Mouse (Mus musculus): ENCODE data around the gene Tnfaip3.

Gene Tnfaip3

DNA sequence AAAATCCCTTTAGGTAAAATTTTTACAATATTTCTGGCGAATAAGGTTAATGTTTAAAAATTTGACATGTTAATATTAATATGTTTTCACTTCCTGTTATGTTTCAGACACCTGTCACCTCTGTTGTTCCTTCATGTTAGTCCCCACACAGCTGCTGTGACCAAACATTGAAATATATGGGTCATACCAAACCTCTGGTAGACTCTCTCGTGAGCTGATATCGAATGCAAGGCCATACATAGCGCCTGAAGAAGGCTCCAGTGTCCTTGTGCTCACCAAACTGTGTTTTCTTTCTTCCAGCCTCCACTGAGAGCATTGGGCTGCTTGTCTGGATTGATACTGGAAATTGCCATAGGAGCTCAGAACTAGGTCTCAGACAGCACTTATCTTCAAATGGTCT is 24.4 kb downstream of the Tnfaip3 start:
- ChIA-PET CTCF (interaction anchor here in 2 of 4 experiments (0.5 to 0.6 kb wide), 2 partner anchors 23 to 248 kb away, joined by 3 to 9 read pairs; no protein-coding TSS in a partner anchor), POLR2A (no interaction called here)

- CTCF ChIA-PET = no interaction called here
Measured at GRCm38 (mm10) chr10:18987907-18988199, 27.6 kb downstream of the Tnfaip3 start.

GRCm38 (mm10) chr10:18987046-18987906 is 28.2 kb downstream of the Tnfaip3 start:
- POLR2A ChIA-PET = no interaction called here
- CTCF ChIA-PET = no interaction called here

More at GRCm38 (mm10) chr10:18987907-18988199, 27.6 kb downstream of the Tnfaip3 start:
- POLR2A ChIA-PET = no interaction called here

DNA sequence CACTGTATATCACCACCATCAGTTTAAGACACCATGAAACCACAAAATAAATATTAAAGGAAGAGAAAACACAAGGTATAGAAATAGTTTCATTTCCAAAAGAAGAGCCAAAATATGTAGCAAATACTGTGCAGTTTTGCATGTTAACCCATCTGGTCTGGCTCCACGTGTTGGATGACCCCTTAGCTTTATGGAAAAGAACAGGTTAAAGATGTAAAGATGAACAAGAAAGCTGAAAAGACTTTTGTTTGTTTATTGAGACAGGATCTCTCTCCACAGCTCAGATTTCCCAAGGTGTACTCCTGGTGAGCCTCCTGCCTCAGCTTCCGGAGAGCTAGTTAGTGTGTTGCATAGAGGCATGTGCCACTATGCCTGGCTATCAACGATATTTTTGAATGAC is 29.9 kb downstream of the Tnfaip3 start:
- POLR2A ChIA-PET = no interaction called here
- CTCF ChIA-PET = no interaction called here

DNA sequence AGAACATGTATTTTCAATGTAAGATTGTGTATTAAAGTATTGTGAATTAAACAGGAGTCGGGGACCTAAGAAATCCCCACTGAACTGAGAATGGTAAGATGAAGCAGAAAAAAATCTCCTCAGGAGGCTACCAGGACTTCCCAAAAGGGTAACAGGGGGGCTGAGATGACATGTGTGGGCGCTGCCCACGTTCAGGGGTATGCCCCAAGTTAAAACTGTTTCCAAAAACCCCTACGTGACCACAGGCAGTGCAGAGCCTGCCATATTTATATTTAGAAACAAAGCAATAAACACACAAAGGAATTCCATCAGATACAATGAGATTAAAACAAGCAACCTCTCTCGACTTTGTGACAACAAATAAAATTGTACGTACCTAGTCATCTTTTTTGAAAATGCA is 31.9 kb downstream of the Tnfaip3 start:
- ChIA-PET POLR2A (no interaction called here), CTCF (no interaction called here)

GRCm38 (mm10) chr10:18974486-18974885 is 41.0 kb downstream of the Tnfaip3 start:
- ChIA-PET CTCF (no interaction called here), POLR2A (no interaction called here)

- ChIA-PET POLR2A (no interaction called here), CTCF (interaction anchor here in 2 of 4 experiments (0.7 to 1.0 kb wide), 2 partner anchors 13 to 247 kb away, joined by 3 read pairs; no protein-coding TSS in a partner anchor)
Measured at GRCm38 (mm10) chr10:18966893-18967292, 48.6 kb downstream of the Tnfaip3 start.

DNA sequence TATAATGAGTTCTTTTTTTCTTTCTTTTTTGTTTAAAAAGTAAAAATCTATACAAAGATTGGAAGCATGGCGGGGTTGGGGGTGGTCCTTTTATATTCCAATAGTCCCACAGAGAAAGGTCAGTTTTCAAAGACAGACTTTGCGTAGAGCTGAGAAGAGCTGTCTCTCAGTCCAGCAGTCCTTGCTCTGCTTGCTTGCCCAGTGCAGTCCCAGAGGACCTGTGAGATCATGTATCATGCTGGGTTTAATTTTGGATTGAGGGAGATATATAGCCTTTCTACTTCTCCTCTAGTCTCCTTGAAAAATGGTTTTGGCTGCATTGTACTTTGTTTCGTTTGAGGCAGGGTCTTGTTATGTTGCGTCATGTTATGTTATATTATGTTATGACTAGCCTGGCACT is 49.9 kb downstream of the Tnfaip3 start:
- POLR2A ChIA-PET = no interaction called here
- CTCF ChIA-PET = interaction anchor here in 1 of 4 experiments (0.6 kb wide), 1 partner anchor 728 kb away, joined by 4 read pairs; no protein-coding TSS in a partner anchor

GRCm38 (mm10) chr10:18964856-18965255 is 50.6 kb downstream of the Tnfaip3 start:
- CTCF ChIA-PET = interaction anchor here in 1 of 4 experiments (0.6 kb wide), 1 partner anchor 729 kb away, joined by 4 read pairs; no protein-coding TSS in a partner anchor
- POLR2A ChIA-PET = no interaction called here

DNA sequence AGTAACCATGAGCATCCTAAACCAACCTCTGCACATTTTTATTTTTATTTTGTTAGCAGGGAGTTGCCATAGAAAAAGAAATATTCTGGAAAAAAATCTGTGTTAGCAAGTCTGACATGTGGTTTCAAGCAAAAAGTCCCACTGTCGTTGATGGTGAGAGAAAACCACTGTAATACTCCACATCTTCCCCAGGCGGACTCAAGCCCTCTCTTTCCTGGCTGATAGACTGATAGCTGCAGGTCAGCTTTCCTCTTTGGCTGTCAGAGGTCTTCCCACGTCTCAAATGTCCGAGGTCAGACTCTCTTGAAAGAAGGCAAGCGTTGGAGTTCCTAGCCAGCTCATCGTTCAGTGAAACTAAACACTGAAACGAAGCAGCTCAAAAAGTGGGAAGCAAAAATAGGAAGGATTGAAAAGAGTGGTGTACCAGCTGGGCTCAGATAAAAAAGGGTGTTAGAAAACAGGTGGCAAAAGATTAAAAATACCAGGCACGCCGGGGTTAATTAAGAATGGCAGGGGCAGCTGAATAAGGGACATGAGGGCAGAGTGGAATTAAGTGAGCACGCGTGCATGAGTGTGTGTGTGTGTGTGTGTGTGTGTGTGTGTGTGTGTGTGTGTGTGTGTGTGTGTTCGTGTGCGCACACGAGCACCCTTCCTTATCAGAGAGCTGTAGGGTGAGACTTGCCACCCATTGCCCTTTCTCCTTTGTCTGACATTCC is 55.5 kb downstream of the Tnfaip3 start:
- POLR2A ChIA-PET = interaction anchor here in 1 of 4 experiments (0.6 kb wide), 1 partner anchor 539 kb away, joined by 3 read pairs; no protein-coding TSS in a partner anchor

GRCm38 (mm10) chr10:18953706-18954071 is 61.8 kb downstream of the Tnfaip3 start:
- POLR2A ChIA-PET = no interaction called here
- CTCF ChIA-PET = interaction anchor here in 3 of 4 experiments (0.6 to 1.0 kb wide), 7 partner anchors 9 to 232 kb away, joined by 3 to 6 read pairs (median 3); no protein-coding TSS in a partner anchor

More for the DNA sequence above, 55.5 kb downstream of the Tnfaip3 start:
- CTCF ChIA-PET = interaction anchor here in 2 of 4 experiments (0.6 to 0.7 kb wide), 2 partner anchors 55 to 510 kb away, joined by 3 read pairs; no protein-coding TSS in a partner anchor

- ChIA-PET CTCF (interaction anchor here in 3 of 4 experiments (0.8 to 1.0 kb wide), 4 partner anchors 9 to 233 kb away, joined by 3 to 6 read pairs (median 4); no protein-coding TSS in a partner anchor), POLR2A (no interaction called here)
Measured at GRCm38 (mm10) chr10:18953011-18953705, 62.3 kb downstream of the Tnfaip3 start.
